Mouse (Mus musculus): Measurements from ENCODE around the gene Slc35f6.

Slc35f6 gene

GRCm38 (mm10) chr5:30621211-30621790 lies 26.4 kb upstream of the Slc35f6 start:
- CTCF ChIA-PET: no interaction called here

GRCm38 (mm10) chr5:30621844-30622176 lies 25.9 kb upstream of the Slc35f6 start:
- CTCF ChIA-PET: no interaction called here

GRCm38 (mm10) chr5:30622177-30622840 lies 25.4 kb upstream of the Slc35f6 start:
- CTCF ChIA-PET: no interaction called here

GRCm38 (mm10) chr5:30622841-30623185 lies 24.9 kb upstream of the Slc35f6 start:
- CTCF ChIA-PET: interaction anchor here (0.7 kb wide), 1 partner anchor 428 kb away, joined by 4 read pairs; no protein-coding TSS in a partner anchor

- CTCF ChIA-PET: interaction anchor here (0.7 kb wide), 1 partner anchor 427 kb away, joined by 4 read pairs; no protein-coding TSS in a partner anchor
Observed at GRCm38 (mm10) chr5:30623380-30623779, 24.4 kb upstream of the Slc35f6 start.

- CTCF ChIA-PET: no interaction called here
Observed at GRCm38 (mm10) chr5:30624311-30624710, 23.4 kb upstream of the Slc35f6 start.

GRCm38 (mm10) chr5:30624908-30625307 lies 22.8 kb upstream of the Slc35f6 start:
- CTCF ChIA-PET: no interaction called here

GRCm38 (mm10) chr5:30625379-30625778 lies 22.4 kb upstream of the Slc35f6 start:
- CTCF ChIA-PET: no interaction called here

GRCm38 (mm10) chr5:30626331-30627105 lies 21.2 kb upstream of the Slc35f6 start:
- CTCF ChIA-PET: no interaction called here

GRCm38 (mm10) chr5:30628511-30628910 lies 19.2 kb upstream of the Slc35f6 start:
- CTCF ChIA-PET: no interaction called here

GRCm38 (mm10) chr5:30630401-30630800 lies 17.3 kb upstream of the Slc35f6 start:
- CTCF ChIA-PET: no interaction called here

- CTCF ChIA-PET: interaction anchor here (0.7 kb wide), 1 partner anchor 68 kb away, joined by 4 read pairs; no protein-coding TSS in a partner anchor
Observed at GRCm38 (mm10) chr5:30632134-30632533, 15.6 kb upstream of the Slc35f6 start.

- CTCF ChIA-PET: no interaction called here
Observed at GRCm38 (mm10) chr5:30636994-30637393, 10.7 kb upstream of the Slc35f6 start.

- CTCF ChIA-PET: no interaction called here
Observed at GRCm38 (mm10) chr5:30638041-30638440, 9.7 kb upstream of the Slc35f6 start.

- CTCF ChIA-PET: no interaction called here
Observed at GRCm38 (mm10) chr5:30643477-30644179, 4.1 kb upstream of the Slc35f6 start.

GRCm38 (mm10) chr5:30646036-30646435 lies 1.7 kb upstream of the Slc35f6 start:
- CTCF ChIA-PET: no interaction called here

- CTCF ChIA-PET: no interaction called here
Observed at GRCm38 (mm10) chr5:30647396-30647795, 337 bp upstream of the Slc35f6 start.

GRCm38 (mm10) chr5:30649558-30649957 lies 1.8 kb downstream of the Slc35f6 start:
- CTCF ChIA-PET: no interaction called here

GRCm38 (mm10) chr5:30650756-30651155 lies 3.0 kb downstream of the Slc35f6 start:
- CTCF ChIA-PET: interaction anchor here (0.7 kb wide), 1 partner anchor 39 kb away, joined by 4 read pairs; no protein-coding TSS in a partner anchor

GRCm38 (mm10) chr5:30651554-30651953 lies 3.8 kb downstream of the Slc35f6 start:
- CTCF ChIA-PET: no interaction called here

GRCm38 (mm10) chr5:30653246-30653645 lies 5.5 kb downstream of the Slc35f6 start:
- CTCF ChIA-PET: no interaction called here

GRCm38 (mm10) chr5:30655042-30655441 lies 7.3 kb downstream of the Slc35f6 start:
- CTCF ChIA-PET: interaction anchor here (0.6 kb wide), 1 partner anchor 151 kb away, joined by 10 read pairs; no protein-coding TSS in a partner anchor
